Mouse (Mus musculus) urinary bladder, adult 18-20 months (tissue): ENCODE measurements at regions not wholly inside any gene's neighbourhood (a gene's known extent, or its start where the extent isn't known, plus 50 kb on each side); places are given as distances from the start of the nearest gene placed in this dataset.

Experiments used
- DNase-seq, 2 experiments: peaks; one replicate each; pipeline ENCODE4 v3.0.0; 2022; ENCODE audit warnings: low spot score in 2 of 2, mixed read lengths in 2 of 2

GRCm38 (mm10) chr3:52444420-52445119 lies 176.4 kb downstream of the Foxo1 start:
- DNase-seq = no peak

DNA sequence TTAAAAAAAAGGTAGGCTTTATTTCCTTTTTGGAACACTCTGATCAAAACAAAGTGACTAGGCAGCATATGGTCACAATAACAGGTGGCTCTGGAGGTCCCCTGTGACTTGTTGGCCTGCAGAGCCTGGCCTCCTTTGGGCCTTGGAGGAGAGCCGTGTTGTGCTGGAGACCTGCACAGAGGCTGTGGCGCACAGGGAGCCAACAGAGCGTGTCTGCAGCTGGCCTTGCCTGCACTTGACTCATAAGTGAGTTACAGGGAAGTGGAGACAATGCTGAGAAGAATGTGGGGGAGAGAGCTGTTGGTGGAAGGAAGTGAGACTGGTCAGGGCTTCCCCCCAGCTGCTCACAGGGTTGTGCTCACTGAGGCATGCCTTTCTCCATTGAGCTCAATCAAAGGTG lies 175.7 kb downstream of the Foxo1 start:
- no peak for DNase-seq

GRCm38 (mm10) chr3:52429014-52429589 lies 161.0 kb downstream of the Foxo1 start:
- no peak for DNase-seq

GRCm38 (mm10) chr3:52422826-52423225 lies 154.7 kb downstream of the Foxo1 start:
- DNase-seq = no peak

DNA sequence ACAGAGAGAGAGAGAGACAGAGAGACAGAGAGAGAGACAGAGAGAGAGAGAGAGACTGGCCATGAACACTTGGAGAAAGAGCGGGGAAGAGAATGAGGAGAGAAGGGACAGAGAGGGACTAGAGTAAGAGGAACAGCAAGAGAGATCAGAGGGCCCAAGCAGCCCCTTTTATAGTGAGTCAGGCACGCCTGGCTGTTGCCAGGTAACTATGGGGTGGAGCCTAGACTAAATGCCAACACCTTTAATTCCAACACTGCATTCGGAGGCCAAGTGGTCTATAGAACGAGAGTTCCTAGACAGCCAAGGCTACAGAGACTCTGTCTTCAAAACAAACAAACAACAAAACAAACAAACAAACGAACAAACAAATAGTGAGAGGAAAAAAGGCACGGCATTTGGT lies 148.1 kb downstream of the Foxo1 start:
- no peak for DNase-seq

DNA sequence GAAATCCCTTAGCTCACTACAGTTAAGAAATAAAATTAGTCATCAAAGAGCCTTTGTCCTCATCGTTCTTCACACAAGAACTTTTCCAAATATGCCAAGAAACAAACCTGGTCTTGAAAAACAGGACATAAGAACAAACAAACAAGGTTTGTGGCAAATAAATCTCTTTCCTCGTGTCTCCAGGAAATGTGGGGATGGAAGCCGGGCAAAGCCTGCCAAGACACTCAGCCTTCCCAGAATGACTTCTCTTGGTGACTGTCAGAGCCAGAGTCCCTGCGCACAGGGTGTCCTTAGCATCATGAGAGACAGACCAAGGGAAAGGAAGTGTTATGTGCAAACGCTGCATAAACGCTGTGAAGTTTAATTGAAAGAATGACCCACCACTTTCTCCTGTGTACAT lies 147.2 kb downstream of the Foxo1 start:
- DNase-seq = no peak

DNA sequence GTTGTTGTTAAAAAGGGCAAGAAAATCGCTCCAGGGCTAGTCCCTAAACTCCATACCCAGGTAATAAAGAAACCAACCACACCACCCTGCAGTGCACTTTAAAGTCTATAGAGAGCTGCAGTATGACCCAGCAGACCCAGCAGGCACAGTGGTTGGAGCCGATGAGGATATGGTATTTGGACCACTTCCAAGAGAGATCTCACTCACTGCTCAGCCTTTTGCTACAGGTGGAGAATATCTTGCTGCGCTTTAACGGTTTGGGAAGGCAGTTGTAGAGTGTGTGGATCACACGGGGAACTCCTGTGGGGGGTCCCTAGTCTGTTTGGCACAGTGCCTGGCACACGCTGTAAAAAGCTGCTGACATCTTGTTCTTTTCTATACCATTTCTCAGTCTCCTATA lies 145.9 kb downstream of the Foxo1 start:
- DNase-seq = no peak

DNA sequence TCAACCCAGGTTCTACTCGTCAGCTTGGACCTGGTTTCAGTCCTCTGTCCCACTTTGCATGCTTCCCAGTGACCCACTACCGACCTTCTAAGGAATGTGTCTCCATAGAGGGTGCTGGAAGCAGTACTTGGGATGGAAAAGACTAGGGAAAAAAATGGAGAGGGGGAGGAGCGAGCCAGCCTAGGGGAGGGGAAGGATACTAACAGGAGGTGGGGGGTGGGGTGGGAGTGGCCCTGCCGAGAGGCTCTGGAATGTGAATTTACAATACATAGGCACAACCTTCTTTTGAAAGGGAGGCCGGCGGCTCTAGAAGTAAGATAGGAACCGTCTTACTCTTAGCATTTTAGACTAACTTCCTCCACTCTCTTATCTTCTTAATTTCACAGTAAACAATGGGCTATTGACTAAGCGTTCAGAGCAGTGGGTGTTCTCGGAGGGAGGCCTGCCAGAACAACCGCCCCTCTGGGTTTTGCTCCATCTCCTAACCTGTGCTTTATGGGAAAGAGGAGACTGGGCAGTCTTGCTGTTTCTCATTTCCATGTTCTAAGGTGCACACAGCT lies 145.1 kb downstream of the Foxo1 start:
- DNase-seq = no peak

DNA sequence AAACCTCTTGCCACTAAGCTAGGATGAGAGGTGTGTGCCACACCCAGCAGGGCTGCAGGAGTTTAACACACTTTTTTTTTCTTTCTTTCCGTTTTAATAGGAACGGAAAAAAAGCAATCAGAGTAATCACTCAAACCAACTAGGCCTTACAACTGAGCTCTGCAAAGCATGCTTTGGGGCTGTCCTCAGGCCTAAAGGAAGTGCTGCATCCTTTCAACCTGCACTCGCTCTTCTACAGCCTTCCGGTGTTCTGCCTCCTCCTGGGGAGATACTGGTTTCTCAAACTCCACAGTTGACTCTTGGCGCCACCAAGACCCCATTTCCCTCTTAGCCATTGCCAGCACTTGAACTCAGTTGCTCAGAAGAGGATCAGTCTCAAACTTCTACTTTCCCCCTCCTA lies 143.2 kb downstream of the Foxo1 start:
- no peak for DNase-seq

DNA sequence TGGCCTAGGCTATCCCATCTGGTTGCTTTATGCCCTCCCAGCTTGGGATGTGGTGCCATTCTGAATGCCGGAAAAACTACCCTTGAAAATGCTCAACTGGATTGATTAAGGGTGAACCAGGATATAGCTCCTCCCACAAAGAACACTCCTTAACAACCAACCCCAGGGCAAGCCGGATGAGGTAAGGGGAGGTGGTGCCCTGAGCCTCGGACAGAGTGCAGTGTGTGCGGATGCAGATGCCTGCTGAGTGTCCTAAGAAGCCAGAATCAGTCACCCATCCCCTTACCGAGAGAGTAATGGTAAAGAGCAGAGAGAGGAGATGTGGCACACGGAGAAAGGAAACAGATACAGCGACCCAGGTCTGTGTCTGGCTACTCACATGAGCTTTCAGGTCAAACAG lies 141.3 kb downstream of the Foxo1 start:
- DNase-seq = no peak

GRCm38 (mm10) chr3:52406778-52407318 lies 138.7 kb downstream of the Foxo1 start:
- no peak for DNase-seq

- DNase-seq = no peak
Observed at GRCm38 (mm10) chr3:52404636-52405035, 136.5 kb downstream of the Foxo1 start.

- no peak for DNase-seq
Observed at GRCm38 (mm10) chr3:52403032-52403431, 134.9 kb downstream of the Foxo1 start.
